Mouse (Mus musculus) layer of hippocampus, postnatal 14 days (tissue): ENCODE results near the gene Zfp53. TPM values are rescaled to one million over a fixed set of nuclear protein-coding genes. Genes with fewer than 3 reads are reported as not detected.
"Not testable (repeated sequence)": the region's sequence is repeated elsewhere in the genome, so short reads cannot be mapped to it uniquely, and the experiment has no call there.

Experiments
- DNase-seq, 2 experiments: peaks; one replicate each; pipeline ENCODE4 v3.0.0; 2021 to 2022; ENCODE audit warnings: low spot score in 2 of 2, mixed read lengths in 1 of 2
- long read RNA-seq, 2 experiments: library from polyadenylated mRNA; stranded (forward); transcript quantifications; one replicate each; pipeline ENCODE4 v2.0.0; 2021
- total RNA-seq, 2 experiments: library from RNA; stranded (reverse); gene quantifications; 2 replicates each; pipeline ENCODE4 v1.2.3; 2021

The Zfp53 gene
- 1 to 10 TPM; 4.0 TPM for total RNA-seq
- long read RNA-seq, experiment 1, partial matches to known transcripts, result 0 of 2 reads
- long read RNA-seq, experiment 1, other reads (novel, unspliced or antisense), result 0 of 2 reads
- long read RNA-seq, experiment 2, transcript Zfp53-202 (5 exons, 3,065 nt), result major isoform, 7 of 13 reads
- long read RNA-seq, experiment 2, partial matches to known transcripts, result 1 of 13 reads
- long read RNA-seq, experiment 2, other reads (novel, unspliced or antisense), result 5 of 13 reads

GRCm38 (mm10) chr17:21488760-21489499 lies at the start of gene Zfp53:
Gene Zfp53 (plus strand): TSS chr17:21488998.
- peak; percentile 74 to 83 for DNase-seq

- peak; percentile 67 to 87 for DNase-seq
These were observed 39.1 kb upstream of the Zfp53 start for GRCm38 (mm10) chr17:21449669-21450068.

GRCm38 (mm10) chr17:21450138-21450704 lies 38.6 kb upstream of the Zfp53 start, which contains the start of gene Zfp51:
Gene Zfp51 (plus strand): TSS chr17:21450374.
- DNase-seq, result peak; percentile 77 to 90

- DNase-seq, result no peak
These were observed 25.2 kb upstream of the Zfp53 start for GRCm38 (mm10) chr17:21463550-21463949.

- DNase-seq, result no peak
These were observed 16.7 kb upstream of the Zfp53 start for GRCm38 (mm10) chr17:21472032-21472652.

- DNase-seq, result no peak
These were observed 16.0 kb upstream of the Zfp53 start for GRCm38 (mm10) chr17:21472653-21473307.

GRCm38 (mm10) chr17:21473362-21474190 lies 15.2 kb upstream of the Zfp53 start:
- no peak for DNase-seq

- DNase-seq, result not testable (repeated sequence)
These were observed 14.1 kb upstream of the Zfp53 start for GRCm38 (mm10) chr17:21474729-21475128.

GRCm38 (mm10) chr17:21475290-21475689 lies 13.5 kb upstream of the Zfp53 start:
- DNase-seq, result not testable (repeated sequence)

- not testable (repeated sequence) for DNase-seq
These were observed 12.4 kb upstream of the Zfp53 start for GRCm38 (mm10) chr17:21476351-21476750.

GRCm38 (mm10) chr17:21478103-21478777 lies 10.6 kb upstream of the Zfp53 start:
- not testable (repeated sequence) for DNase-seq

- no peak for DNase-seq
These were observed 753 bp downstream of the Zfp53 start for GRCm38 (mm10) chr17:21489500-21490001.

GRCm38 (mm10) chr17:21501365-21501764 lies 12.6 kb downstream of the Zfp53 start:
- no peak for DNase-seq

GRCm38 (mm10) chr17:21504524-21504923 lies 15.7 kb downstream of the Zfp53 start:
- DNase-seq, result no peak

- DNase-seq, result no peak
These were observed 17.5 kb downstream of the Zfp53 start for GRCm38 (mm10) chr17:21506258-21506657.

GRCm38 (mm10) chr17:21509756-21510155 lies 21.0 kb downstream of the Zfp53 start:
- DNase-seq, result no peak

GRCm38 (mm10) chr17:21515403-21516105 lies 26.8 kb downstream of the Zfp53 start:
- DNase-seq, result peak; percentile 68 to 87

GRCm38 (mm10) chr17:21516201-21517129 lies 27.7 kb downstream of the Zfp53 start:
- peak; percentile 66 to 69 for DNase-seq
